Mouse (Mus musculus) lung, postnatal 25 days (tissue): ENCODE results near the gene Tnfrsf18.

ENCODE experiments used
- DNase-seq: peaks from one replicate; pipeline ENCODE4 v3.0.0; 2022; ENCODE audit warnings: low spot score

The Tnfrsf18 gene

DNA sequence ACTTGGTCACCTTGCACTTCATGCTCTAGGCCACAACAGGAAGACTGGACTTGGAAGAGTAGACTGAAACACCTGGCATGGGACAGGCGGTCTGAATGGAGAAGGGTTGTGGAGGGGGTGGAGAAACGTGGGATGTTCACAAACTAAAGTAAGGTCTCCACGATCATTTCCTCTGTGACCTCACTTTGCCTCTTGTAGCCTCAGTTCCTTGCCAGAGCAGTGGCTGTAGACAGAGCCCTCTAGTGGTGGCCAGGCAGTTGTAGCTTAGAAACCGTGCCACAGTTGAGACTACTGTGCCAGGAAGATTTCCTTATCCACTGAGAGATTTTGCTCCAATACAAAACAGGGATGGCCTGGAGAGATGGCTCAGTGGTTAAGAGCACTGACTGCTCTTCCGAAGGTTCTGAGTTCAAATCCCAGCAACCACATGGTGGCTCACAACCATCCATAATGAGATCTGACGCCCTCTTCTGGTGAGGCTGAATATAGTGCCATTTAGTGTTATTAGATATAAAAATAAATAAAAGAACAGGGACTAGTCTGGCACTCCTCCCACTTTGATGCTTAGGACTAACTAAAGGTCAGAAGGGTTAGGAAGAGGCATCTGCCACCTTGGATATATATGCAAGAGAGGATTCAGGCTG lies 7.6 kb downstream of the Tnfrsf18 start:
- peak; percentile 71 for DNase-seq

DNA sequence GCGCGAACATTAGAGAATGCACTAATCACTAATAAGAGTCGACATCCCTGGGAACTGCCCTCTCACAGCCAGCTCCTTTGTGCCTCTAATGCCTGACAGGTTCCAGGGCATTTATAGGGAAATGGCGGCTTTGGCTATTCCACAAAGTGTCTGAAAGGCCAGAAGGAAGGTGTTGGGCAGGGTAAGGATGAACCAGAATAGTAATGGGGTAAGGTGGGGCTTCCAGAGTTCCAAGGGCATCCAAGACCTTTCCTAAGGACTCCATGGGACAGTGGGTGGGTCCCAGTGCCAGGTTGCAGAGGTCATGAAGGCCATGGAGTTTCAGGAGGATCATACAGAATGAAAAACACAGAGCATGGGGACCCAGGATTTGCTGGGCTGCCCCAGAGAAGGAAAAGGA lies 8.3 kb downstream of the Tnfrsf18 start:
- DNase-seq = no peak

DNA sequence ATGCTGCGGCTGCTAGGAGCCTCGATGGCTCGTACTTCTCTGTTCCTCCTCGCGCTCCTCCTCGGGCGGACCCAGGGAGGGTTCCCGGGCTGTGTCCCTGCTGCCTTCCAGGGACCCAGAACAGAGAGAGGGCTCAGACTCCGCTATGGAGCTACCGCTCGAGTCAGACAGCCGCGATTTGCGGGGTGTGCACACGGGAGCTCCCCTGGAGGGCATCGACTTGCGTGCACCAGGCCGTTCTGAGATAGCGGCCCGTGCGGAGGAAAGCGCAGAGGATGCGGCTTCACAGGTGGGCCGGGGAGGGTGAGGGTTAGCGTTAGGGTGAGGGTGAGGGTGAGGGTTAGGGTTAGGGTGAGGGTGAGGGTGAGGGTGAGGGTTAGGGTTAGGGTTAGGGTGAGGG lies 8.9 kb downstream of the Tnfrsf18 start:
- no peak for DNase-seq

- no peak for DNase-seq
These were observed 18.8 kb downstream of the Tnfrsf18 start for GRCm38 (mm10) chr4:156044754-156045153.

- no peak for DNase-seq
These were observed 23.8 kb downstream of the Tnfrsf18 start for GRCm38 (mm10) chr4:156049779-156050178.

DNA sequence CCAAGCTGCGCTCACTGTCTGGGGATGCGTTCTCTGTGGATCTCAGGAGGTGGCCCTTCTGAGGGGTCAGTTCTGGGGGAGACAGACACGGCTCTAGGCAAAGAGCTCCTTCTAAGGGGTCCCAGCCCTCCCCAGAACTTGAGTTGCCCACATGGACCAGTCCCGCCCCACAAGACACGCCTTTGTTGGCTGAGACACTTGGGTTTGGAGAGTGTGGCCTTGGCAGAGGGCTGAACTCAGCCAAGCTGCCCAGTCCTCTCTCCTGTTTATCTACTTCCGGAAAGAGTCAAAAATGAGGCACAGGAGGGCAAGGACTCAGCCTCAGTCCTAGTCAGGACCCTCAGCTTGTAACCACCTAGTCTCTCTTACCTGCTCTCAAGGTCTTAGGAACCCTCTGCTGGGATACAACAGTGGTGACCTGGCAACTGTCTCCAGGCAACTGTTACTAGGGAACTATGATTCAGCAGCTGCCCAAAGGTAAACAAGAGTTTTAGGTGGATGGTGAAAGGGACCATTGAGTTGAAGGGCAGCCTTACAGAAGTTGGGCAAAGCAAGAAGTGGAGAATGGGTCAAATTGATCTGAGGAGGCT lies 24.5 kb downstream of the Tnfrsf18 start:
- peak; percentile 53 for DNase-seq

GRCm38 (mm10) chr4:156053113-156053512 lies 27.1 kb downstream of the Tnfrsf18 start:
- no peak for DNase-seq

GRCm38 (mm10) chr4:156054130-156054529 lies 28.2 kb downstream of the Tnfrsf18 start:
- DNase-seq = no peak

GRCm38 (mm10) chr4:156054606-156055005 lies 28.6 kb downstream of the Tnfrsf18 start:
- no peak for DNase-seq

DNA sequence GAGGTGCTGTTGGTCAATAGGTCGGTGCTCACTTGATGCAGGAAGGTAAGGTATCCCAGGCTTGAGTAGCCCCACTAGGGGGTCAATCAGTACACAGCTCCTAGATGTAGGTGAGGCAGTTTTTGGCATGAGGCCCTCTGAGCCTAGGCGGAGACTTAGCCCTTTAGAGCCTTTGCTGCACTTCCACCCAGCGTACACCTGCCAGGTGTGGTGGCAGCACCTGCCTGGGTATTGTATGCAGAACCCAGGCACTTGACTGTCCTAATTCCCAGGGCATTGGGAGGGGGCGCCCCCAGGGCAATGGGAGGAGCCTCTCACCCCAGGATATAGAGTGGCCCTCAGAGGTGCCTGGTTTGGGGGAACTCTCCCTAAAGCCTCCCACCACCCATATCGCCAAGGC lies 29.2 kb downstream of the Tnfrsf18 start:
- no peak for DNase-seq

- no peak for DNase-seq
These were observed 31.7 kb downstream of the Tnfrsf18 start for GRCm38 (mm10) chr4:156057702-156058101.

DNA sequence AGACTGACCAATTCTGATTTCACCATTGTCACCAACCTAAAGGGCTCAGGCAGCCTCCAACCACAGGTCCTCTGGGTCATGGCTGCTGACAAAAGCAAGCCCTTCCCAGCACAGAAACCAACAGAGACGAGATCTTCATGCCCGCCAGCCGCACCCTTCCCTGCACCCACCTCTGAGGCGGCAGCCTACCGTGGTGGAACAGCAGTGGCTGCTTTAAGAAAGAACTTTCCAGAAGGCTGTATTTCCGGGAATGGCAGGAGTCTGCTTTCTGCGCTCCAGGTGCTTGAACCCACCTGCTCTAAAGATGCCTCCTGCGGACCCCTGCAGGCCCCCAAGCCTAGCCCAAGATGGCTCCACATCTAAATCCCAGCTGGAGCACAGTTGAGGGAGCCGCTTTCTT lies 32.9 kb downstream of the Tnfrsf18 start:
- DNase-seq = no peak

- DNase-seq = peak; percentile 80
These were observed 33.3 kb downstream of the Tnfrsf18 start, which contains the start of gene Ttll10 for GRCm38 (mm10) chr4:156059261-156059660. Gene Ttll10, minus strand, starts transcription at chr4:156059414.

- DNase-seq = peak; percentile 93
These were observed 33.7 kb downstream of the Tnfrsf18 start for GRCm38 (mm10) chr4:156059713-156060112.

- no peak for DNase-seq
These were observed 38.0 kb downstream of the Tnfrsf18 start for GRCm38 (mm10) chr4:156063861-156064509.

DNA sequence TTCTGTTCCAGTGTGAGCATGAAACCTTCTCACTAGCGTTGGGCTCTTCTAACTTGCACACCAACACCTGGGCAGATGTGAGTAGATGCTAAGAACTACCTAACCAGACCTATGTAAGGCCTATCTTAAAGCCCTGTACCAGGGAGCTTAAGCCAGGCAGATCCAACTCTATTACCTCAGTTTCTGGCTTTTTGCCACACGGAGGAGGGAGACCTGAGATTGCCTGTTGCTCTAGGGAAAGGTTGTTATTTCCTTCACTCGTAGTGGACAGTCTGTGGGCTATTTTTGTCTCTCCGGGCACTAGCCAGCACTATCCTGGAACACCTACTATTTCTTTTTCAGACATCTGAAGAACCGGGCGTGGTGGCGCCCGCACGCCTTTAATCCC lies 38.5 kb downstream of the Tnfrsf18 start:
- DNase-seq = no peak

GRCm38 (mm10) chr4:156065156-156065894 lies 39.4 kb downstream of the Tnfrsf18 start:
- no peak for DNase-seq

DNA sequence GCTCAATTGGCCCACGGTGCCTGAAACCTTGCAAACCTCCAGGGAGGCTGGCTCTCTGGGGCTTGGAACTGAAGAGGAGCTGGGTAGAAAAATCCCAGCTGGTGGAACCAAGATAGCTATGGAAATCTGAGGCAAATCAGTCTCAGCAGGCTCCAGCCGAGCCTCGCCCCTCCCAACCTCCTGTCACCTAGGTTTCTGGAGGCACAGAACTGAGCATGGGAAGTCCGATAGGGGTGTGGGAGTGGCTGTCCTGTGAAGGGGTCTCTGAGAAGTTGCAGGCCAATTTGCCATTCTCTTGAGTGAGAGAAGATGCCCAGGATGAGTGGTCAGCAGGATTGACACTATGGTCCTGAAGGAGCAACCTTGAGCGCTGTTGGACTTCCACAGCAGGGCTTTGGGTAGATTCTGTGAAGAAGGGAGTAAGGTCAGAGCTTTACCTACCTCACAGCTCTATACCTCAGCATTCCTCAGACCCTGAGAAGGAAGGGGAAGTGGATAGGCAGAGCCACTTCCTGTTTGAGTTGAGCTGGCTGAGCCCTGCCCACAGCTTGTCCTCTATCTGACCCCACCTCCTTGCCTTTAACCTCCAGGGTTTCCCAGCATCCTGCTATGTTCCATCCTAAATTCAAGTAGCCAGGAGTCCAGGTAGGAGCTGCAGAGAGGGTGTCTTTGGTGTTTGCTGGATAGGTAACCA lies 41.4 kb downstream of the Tnfrsf18 start:
- no peak for DNase-seq

DNA sequence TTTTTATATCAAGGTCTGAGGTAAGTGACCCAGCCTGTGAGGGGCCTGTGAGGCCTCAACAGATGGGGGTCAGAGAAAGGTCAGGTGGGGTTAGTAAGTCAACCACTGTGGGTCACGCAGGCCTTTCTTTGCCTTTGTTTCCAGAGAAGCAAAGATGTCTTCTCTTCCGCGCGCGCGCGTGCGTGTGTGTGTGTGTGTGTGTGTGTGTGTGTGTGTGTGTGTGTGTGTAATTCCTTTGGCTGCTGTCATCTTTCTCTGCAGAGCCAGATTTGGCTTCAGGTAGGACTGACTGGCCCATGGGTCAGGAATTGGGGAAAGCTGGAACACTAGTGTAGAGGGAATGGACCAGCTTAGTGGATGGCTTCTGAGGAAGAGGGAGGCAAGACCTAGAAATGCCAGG lies 43.7 kb downstream of the Tnfrsf18 start:
- no peak for DNase-seq

- DNase-seq = no peak
These were observed 44.3 kb downstream of the Tnfrsf18 start for GRCm38 (mm10) chr4:156070276-156070675.

DNA sequence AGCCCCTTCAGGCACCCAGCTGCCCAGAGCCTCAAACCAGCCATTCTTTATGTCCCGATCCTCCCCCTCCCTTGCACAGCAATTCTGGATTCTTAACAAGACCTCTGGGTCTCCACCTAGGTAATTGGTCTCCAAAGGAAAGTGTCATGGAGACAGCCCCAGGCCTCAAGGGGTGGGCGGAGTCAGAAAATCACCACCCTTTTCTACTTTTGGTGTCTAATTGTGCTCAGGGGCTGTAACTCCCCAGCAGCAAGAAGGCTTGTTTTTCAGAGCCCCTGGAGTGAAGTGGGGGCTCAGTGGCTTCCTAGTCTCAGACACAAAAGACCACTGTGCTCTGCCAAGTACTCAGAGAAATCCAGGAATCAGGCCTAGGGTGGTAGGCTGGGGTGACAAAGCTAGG lies 44.8 kb downstream of the Tnfrsf18 start:
- DNase-seq = no peak

- DNase-seq = no peak
These were observed 51.0 kb downstream of the Tnfrsf18 start for GRCm38 (mm10) chr4:156076911-156077382.
